Mouse (Mus musculus): Measurements from ENCODE around the gene Fem1a.
"Not testable (repeated sequence)": the region's sequence is repeated elsewhere in the genome, so short reads cannot be mapped to it uniquely, and the experiment has no call there.

Fem1a gene

GRCm38 (mm10) chr17:56255429-56255828, 1.2 kb upstream of the Fem1a start:
- DNase-seq (ENCODE audit: low spot score in 2 of 2) = peak; percentile 41 to 68

GRCm38 (mm10) chr17:56255863-56256238, 759 bp upstream of the Fem1a start:
- peak; percentile 97 to 100 for DNase-seq (ENCODE audit: low spot score in 2 of 2)

GRCm38 (mm10) chr17:56257181-56257894, 728 bp downstream of the Fem1a start:
- DNase-seq (ENCODE audit: low spot score in 2 of 2) = peak; percentile 24 to 70

- DNase-seq (ENCODE audit: low spot score in 2 of 2) = not testable (repeated sequence)
Measured at GRCm38 (mm10) chr17:56258269-56258668, 1.7 kb downstream of the Fem1a start.

- DNase-seq (ENCODE audit: low spot score in 2 of 2) = not testable (repeated sequence)
Measured at GRCm38 (mm10) chr17:56258812-56259211, 2.2 kb downstream of the Fem1a start.

- no peak for DNase-seq (ENCODE audit: low spot score in 2 of 2)
Measured at GRCm38 (mm10) chr17:56259301-56260037, 2.9 kb downstream of the Fem1a start.

- no peak for DNase-seq (ENCODE audit: low spot score in 2 of 2)
Measured at GRCm38 (mm10) chr17:56261166-56261565, 4.6 kb downstream of the Fem1a start.

- no peak for DNase-seq (ENCODE audit: low spot score in 2 of 2)
Measured at GRCm38 (mm10) chr17:56262645-56263094, 6.1 kb downstream of the Fem1a start.

GRCm38 (mm10) chr17:56264020-56264419, 7.4 kb downstream of the Fem1a start:
- DNase-seq (ENCODE audit: low spot score in 2 of 2) = peak; percentile 81 to 90

- peak; percentile 43 to 71 for DNase-seq (ENCODE audit: low spot score in 2 of 2)
Measured at GRCm38 (mm10) chr17:56265011-56265410, 8.4 kb downstream of the Fem1a start.

GRCm38 (mm10) chr17:56265869-56266268, 9.3 kb downstream of the Fem1a start:
- no peak for DNase-seq (ENCODE audit: low spot score in 2 of 2)

GRCm38 (mm10) chr17:56266271-56266670, 9.7 kb downstream of the Fem1a start:
- peak; percentile 57 to 72 for DNase-seq (ENCODE audit: low spot score in 2 of 2)

- peak; percentile 54 to 66 for DNase-seq (ENCODE audit: low spot score in 2 of 2)
Measured at GRCm38 (mm10) chr17:56269153-56269630, 12.6 kb downstream of the Fem1a start.

GRCm38 (mm10) chr17:56269741-56270140, 13.1 kb downstream of the Fem1a start:
- DNase-seq (ENCODE audit: low spot score in 2 of 2) = no peak

GRCm38 (mm10) chr17:56271609-56272253, 15.1 kb downstream of the Fem1a start:
- DNase-seq (ENCODE audit: low spot score in 2 of 2) = no peak

- DNase-seq (ENCODE audit: low spot score in 2 of 2) = no peak
Measured at GRCm38 (mm10) chr17:56272644-56273043, 16.0 kb downstream of the Fem1a start.

GRCm38 (mm10) chr17:56273482-56273881, 16.9 kb downstream of the Fem1a start:
- DNase-seq (ENCODE audit: low spot score in 2 of 2) = no peak

GRCm38 (mm10) chr17:56273986-56274385, 17.4 kb downstream of the Fem1a start:
- no peak for DNase-seq (ENCODE audit: low spot score in 2 of 2)

- no peak for DNase-seq (ENCODE audit: low spot score in 2 of 2)
Measured at GRCm38 (mm10) chr17:56275842-56276480, 19.4 kb downstream of the Fem1a start.

GRCm38 (mm10) chr17:56276643-56277566, 20.3 kb downstream of the Fem1a start, which contains the start of gene Ticam1:
TSS of gene Ticam1 (minus strand) at chr17:56276786.
- peak; percentile 80 to 85 for DNase-seq (ENCODE audit: low spot score in 2 of 2)

- no peak for DNase-seq (ENCODE audit: low spot score in 2 of 2)
Measured at GRCm38 (mm10) chr17:56277567-56277893, 20.9 kb downstream of the Fem1a start.
